Mouse (Mus musculus) forebrain, embryonic 12.5 days (tissue): ENCODE results near the gene Ephb3. TPM values are rescaled to one million over a fixed set of nuclear protein-coding genes. Genes with fewer than 3 reads are reported as not detected.
"Not testable (repeated sequence)": the region's sequence is repeated elsewhere in the genome, so short reads cannot be mapped to it uniquely, and the experiment has no call there.

Source experiments
- ATAC-seq: fragments of 200-750 bp; cut with Nextera tagmentation; 2 replicates; pipeline ENCODE4 v1.8.0; 2017; ENCODE audit warnings: moderate TSS enrichment; ENCODE audit not compliant: low FRiP score
- H3K27ac ChIP-seq: fragments of 300-500 bp; sonication (generic); 2 replicates; pipeline ENCODE4 v1.5.1; 2016; ENCODE audit warnings: mild to moderate bottlenecking
- H3K27me3 ChIP-seq: fragments of 300-500 bp; sonication (generic); 2 replicates; pipeline ENCODE4 v1.6.1; 2016; ENCODE audit warnings: mild to moderate bottlenecking
- H3K36me3 ChIP-seq: fragments of 300-500 bp; sonication (generic); replicated peaks from 2 replicates; pipeline ENCODE4 v1.6.1; 2016; ENCODE audit warnings: mild to moderate bottlenecking
- H3K4me1 ChIP-seq: fragments of 300-500 bp; sonication (generic); 2 replicates; pipeline ENCODE4 v1.6.1; 2016
- H3K4me2 ChIP-seq: fragments of 300-500 bp; sonication (generic); 2 replicates; pipeline ENCODE4 v1.6.1; 2016; ENCODE audit warnings: mild to moderate bottlenecking, moderate library complexity
- H3K4me3 ChIP-seq: fragments of 300-500 bp; sonication (generic); replicated peaks from 2 replicates; pipeline ENCODE4 v1.5.1; 2016; ENCODE audit warnings: mild to moderate bottlenecking
- H3K9ac ChIP-seq: fragments of 300-500 bp; sonication (generic); 2 replicates; pipeline ENCODE4 v1.6.1; 2016; ENCODE audit warnings: mild to moderate bottlenecking
- H3K9me3 ChIP-seq: fragments of 300-500 bp; sonication (generic); 2 replicates; pipeline ENCODE4 v1.6.1; 2016
- WGBS: fragments of 180-500 bp; shearing (Covaris S2); methylation state at CpG from one replicate; pipeline ENCODE4 v1.1.7; 2016; 5-methylcytosine and 5-hydroxymethylcytosine counted together
- polyA plus RNA-seq: library from polyadenylated mRNA; unstranded; fragments of >200 nt; fragmentation: Nextera tagmentation; extraction: Ambion mirVana; gene quantifications from 2 replicates; pipeline ENCODE4 v1.2.1, GENCODE M21; 2016

Ephb3 gene
- polyA plus RNA-seq, result 16.7 and 17.7 TPM in 2 replicates

DNA sequence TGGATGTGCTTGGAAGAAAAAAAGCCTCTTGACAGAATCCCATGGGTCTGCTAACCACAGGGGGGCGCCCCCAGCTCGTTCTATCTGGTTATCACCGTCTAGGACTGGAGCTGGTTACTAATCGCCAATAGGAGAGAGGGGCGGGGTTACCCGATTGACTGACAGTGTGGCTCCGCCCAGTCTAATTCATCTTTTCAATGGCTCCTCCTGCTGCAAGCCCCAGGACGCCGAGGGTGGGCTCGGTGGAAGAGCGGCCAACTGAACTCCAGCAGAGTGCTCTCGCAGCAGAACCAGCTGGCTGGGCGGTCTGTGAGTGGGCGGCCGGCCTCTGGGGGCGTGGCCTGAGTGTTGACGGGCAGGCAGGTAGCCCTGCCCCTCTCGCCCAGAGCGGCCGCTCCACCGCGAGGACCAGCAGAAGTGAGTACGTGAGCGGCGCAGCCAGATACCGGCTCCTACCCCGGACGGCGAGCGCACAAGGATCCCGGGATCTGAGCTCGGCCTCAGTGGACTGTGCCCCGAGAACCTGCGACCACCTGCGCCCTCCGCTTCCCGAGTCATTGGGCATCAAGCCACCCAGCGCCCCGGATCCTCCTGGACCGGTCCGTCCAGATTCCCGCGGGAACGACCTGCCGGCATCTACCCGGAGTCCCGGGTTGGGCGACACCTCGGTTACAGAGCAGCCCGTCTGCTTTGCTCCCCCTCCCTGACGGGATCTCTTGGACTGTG, at the start of gene Ephb3:
Gene Ephb3, plus strand, starts transcription at position 389 of the 726 bp plus-strand sequence.
- Histone ChIP-seq H3K9me3 (no peaks in the 10 kb centered on the region), H3K27ac (peak within 1 kb of the TSS; percentile 47), H3K4me1 (peaks cover 34% of the 10 kb centered on the region), H3K36me3 (no peaks in the 10 kb centered on the region), H3K27me3 (peaks cover 39% of the 10 kb centered on the region), H3K4me2 (peak within 1 kb of the TSS; percentile 70), H3K4me3 (peak within 1 kb of the TSS; percentile 78), H3K9ac (peak within 1 kb of the TSS; percentile 85)
- ATAC-seq, result peak; percentile 98
- under 1% methylated on average over 50 of the region's 51 CpGs for WGBS

DNA sequence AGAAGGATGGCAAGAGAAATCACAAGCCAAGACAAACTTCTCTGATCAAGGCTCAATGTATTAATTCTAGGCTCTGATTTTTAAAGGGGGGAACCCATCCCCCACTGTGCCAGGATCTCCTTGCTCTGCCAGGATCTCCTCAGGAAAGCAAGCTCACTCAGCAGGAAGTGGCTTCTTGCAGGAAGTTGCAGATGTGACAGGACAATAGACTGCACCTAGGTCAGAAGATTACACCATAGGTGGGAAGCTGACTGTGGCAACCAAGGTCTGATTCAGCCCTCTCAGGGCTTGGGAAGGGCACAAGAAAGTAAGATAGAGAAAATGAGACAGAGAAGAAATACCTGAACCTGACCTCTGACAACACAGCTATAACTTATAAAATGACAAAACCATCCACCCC, 48.3 kb upstream of the Ephb3 start:
- not testable (repeated sequence) for H3K27ac ChIP-seq, H3K36me3 ChIP-seq, H3K27me3 ChIP-seq, H3K4me1 ChIP-seq, H3K4me2 ChIP-seq, ATAC-seq, H3K4me3 ChIP-seq, H3K9ac ChIP-seq, H3K9me3 ChIP-seq

DNA sequence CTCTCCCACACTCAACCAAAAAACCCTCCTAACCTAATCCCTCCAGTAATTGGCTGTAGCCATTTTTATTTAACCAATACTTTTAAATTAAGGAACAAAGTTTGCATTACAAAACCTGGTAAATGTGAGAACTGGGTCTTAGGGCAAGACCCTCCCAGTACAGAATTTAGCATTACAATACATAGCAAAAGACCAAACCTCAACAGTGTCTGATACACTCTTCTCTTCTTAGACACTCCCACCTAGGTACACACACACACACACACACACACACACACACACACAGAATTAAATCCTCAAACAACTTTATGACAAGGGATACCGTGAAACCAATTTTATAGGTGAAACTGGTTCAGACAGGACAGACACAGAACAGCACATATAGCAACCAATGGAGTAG, 45.3 kb upstream of the Ephb3 start:
- H3K36me3 ChIP-seq, H3K4me1 ChIP-seq, H3K4me2 ChIP-seq, H3K9me3 ChIP-seq, H3K9ac ChIP-seq, H3K4me3 ChIP-seq, H3K27me3 ChIP-seq, ATAC-seq, H3K27ac ChIP-seq: not testable (repeated sequence)
- 97% methylated on average over 1 of the region's 1 CpGs for WGBS

DNA sequence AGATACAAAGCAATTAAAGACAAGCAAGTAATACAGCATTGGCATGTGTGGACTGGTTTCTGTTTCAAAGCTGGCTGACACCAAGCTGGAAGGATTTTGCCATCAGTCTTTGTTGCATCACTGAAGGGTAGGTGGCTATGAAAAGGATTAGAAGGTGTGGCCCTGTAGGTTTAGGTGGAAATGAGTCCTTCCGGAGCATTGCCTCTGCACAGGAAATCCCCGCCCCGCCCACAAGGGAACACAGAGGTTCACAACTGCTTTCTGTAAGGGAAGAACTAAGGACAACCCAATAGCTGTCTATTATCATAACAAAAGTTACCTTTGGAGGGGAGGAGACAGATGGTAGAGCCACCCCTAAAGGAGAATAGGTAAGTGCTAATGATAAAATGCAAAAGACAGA, 41.1 kb upstream of the Ephb3 start:
- not testable (repeated sequence) for H3K36me3 ChIP-seq, H3K4me3 ChIP-seq, H3K4me2 ChIP-seq, H3K27ac ChIP-seq, ATAC-seq, H3K9me3 ChIP-seq, H3K4me1 ChIP-seq, H3K9ac ChIP-seq, H3K27me3 ChIP-seq
- 91% methylated on average over 3 of the region's 3 CpGs for WGBS

DNA sequence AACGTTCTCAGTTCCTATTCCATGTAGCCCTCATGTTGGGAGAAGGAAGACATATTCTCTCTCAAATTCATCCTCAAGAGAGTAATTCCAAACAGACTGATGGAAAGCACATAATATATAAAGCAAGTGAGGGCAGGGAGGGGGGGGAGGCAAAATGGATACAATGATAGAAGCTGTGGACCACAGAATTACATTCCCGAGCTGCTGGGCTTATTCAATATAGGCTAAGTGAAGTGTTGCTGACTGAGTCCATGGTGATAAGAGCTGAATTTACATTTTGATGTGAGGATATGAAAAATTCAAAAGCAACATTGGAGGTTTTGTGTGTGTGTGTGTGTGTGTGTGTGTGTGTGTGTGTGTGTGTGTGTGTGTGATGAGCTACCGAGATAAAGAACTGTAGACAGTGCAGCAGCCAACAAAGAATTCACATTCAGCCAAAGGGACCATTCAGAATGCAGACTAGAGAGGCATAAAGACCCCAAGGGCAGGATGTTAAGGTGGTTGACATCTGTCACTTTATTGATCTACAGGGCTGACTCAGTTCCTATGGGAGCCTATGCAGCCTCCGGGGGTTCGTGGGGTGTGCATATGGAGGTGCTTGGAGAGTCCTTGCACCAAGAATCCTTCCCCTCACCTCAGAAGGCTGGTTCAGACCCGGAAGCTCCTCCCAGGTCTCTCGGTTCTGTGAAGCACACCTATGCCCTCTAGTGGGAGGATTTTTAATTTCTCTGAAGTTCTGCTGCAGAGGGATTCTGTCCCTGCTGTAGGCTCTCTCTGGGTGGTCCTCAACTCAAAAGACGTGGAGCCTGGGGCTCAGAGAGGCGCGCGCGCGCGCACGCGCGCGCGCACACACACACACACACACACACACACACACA, 39.0 kb upstream of the Ephb3 start:
- peak overlapping the region; percentile 4; the same call in 1 of the 2 replicates for H3K4me2 ChIP-seq
- H3K9ac ChIP-seq, H3K27me3 ChIP-seq, H3K4me3 ChIP-seq, H3K4me1 ChIP-seq, H3K27ac ChIP-seq, H3K9me3 ChIP-seq, H3K36me3 ChIP-seq: not testable (repeated sequence)
- peak; percentile 55; the same call in 1 of the 2 replicates for ATAC-seq
- 15% methylated on average over 16 of the region's 19 CpGs for WGBS

DNA sequence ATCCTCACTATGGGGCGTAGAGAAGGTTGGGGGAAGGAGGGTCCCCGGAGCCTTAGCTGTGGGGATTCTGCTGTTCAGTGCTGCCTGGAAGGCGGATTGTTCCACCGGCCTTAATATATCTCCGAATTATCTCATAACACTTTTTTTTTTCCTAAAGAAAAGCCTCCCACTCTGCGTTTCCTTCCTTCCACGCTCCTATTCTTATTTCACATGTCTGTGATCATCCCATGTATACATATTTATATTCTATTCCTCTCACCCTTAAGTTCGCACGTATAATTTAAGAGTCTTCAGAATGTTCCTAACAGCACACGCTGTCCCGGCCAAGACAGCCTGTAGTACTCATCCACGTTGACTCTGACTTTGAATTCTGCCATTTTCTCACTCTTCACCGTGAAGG, 35.8 kb upstream of the Ephb3 start:
- Histone ChIP-seq H3K4me3 (no peak overlapping the region), H3K36me3 (no peaks in the 10 kb centered on the region), H3K9ac (no peak overlapping the region), H3K27me3 (no peaks in the 10 kb centered on the region), H3K27ac (no peak overlapping the region), H3K4me2 (no peak overlapping the region), H3K9me3 (no peaks in the 10 kb centered on the region), H3K4me1 (no peaks in the 10 kb centered on the region)
- 91% methylated on average over 13 of the region's 13 CpGs for WGBS
- ATAC-seq, result no peak

DNA sequence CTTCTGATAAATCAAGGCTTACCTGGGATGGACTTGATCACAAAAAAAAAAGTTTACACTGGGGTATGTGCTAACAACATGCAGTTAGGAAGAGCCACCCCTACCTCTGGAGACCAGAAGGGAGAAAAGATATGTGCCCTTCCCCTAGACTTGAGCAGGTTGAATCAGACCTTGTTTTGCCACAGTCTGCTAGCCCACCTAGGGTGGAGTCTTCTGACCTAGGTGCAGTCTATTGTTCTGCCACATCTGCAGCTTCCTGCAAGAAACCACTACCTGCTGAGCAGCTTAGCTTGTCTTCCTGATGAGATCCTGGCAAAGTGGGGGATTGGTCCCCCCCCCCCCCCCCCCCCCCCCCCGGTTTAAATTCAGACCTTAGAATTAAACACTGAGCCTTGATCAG, 29.3 kb upstream of the Ephb3 start:
- no peak overlapping the region for H3K9ac ChIP-seq
- 0% methylated on average over 1 of the region's 1 CpGs for WGBS
- H3K4me1 ChIP-seq, result no peaks in the 10 kb centered on the region
- ATAC-seq, result no peak
- no peaks in the 10 kb centered on the region for H3K9me3 ChIP-seq
- H3K4me2 ChIP-seq, result no peak overlapping the region
- no peaks in the 10 kb centered on the region for H3K27me3 ChIP-seq
- H3K27ac ChIP-seq, result no peak overlapping the region
- H3K4me3 ChIP-seq, result no peak overlapping the region
- no peaks in the 10 kb centered on the region for H3K36me3 ChIP-seq

DNA sequence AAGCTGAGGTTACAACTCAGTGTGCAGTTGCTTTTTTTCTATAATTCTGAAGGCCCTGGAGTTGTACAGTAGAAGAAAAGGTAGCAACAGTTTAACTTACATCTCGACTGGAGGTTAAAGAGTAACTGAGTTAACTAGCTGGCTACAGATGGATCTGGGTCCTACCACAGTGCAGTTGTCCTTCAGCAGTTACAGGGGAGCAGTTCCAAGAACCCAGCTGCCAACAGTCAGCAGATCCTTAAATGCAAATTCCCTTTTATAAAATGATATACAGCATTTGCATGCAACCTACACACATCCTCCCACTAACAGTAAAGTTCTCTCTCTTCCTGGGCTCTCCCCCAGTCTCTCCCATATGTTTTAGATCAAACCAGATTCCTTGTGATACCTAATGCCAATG, 22.4 kb upstream of the Ephb3 start:
- ATAC-seq, result no peak
- Histone ChIP-seq H3K4me1 (peaks cover 3% of the 10 kb centered on the region; the same call in 1 of the 2 replicates), H3K4me3 (no peak overlapping the region), H3K36me3 (no peaks in the 10 kb centered on the region), H3K27me3 (no peaks in the 10 kb centered on the region), H3K9me3 (no peaks in the 10 kb centered on the region), H3K27ac (no peak overlapping the region), H3K9ac (no peak overlapping the region), H3K4me2 (no peak overlapping the region)
- WGBS, result 65% methylated on average over 1 of the region's 1 CpGs

DNA sequence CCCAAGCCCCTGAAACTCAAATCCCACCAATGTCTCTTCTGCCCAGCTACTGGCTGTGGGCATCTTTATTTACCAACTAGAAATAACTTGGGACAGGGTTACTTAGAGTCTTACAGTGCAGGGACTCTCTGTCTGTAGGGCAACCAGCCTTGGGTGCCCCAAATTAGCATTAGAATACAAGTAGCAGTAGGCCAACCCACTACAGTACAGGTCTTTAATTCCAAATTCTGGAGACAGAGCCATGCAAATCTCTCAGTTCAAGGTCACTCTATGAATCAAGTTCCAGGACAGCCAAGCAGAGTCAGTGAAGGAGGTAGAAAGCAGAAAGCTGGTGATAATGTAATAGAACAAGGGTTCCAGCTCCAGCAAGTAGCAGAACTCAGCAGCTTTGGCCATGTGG, 19.9 kb upstream of the Ephb3 start:
- Histone ChIP-seq H3K27ac (no peak overlapping the region), H3K9me3 (no peaks in the 10 kb centered on the region), H3K9ac (no peak overlapping the region), H3K4me3 (no peak overlapping the region), H3K4me2 (no peak overlapping the region), H3K4me1 (peaks cover 7% of the 10 kb centered on the region), H3K36me3 (no peaks in the 10 kb centered on the region), H3K27me3 (no peaks in the 10 kb centered on the region)
- no peak for ATAC-seq

DNA sequence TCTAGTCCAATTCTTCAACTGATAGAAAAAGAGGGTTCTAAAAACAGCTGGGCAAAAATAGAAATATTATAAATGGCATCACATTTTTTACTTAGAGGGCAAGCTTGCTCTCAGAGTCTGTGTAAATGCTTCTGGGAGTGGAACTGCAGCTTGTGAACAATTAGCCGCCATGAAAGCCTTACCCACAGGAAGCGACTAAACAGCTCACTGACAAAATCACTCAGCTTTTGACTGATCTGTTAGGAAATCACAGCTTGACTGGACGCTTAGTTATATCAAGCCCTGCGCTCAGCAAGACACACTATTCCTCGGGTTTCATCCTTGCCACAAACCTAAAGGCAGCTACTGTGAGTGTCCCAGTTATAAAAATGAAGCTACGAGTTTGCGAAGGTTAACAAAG, 17.0 kb upstream of the Ephb3 start:
- H3K36me3 ChIP-seq, result no peaks in the 10 kb centered on the region
- H3K9me3 ChIP-seq, result no peaks in the 10 kb centered on the region
- no peak for ATAC-seq
- H3K9ac ChIP-seq, result no peak overlapping the region
- no peak overlapping the region for H3K27ac ChIP-seq
- H3K27me3 ChIP-seq, result no peaks in the 10 kb centered on the region
- 47% methylated on average over 7 of the region's 7 CpGs for WGBS
- H3K4me1 ChIP-seq, result peaks cover 7% of the 10 kb centered on the region
- no peak overlapping the region for H3K4me2 ChIP-seq
- H3K4me3 ChIP-seq, result no peak overlapping the region

DNA sequence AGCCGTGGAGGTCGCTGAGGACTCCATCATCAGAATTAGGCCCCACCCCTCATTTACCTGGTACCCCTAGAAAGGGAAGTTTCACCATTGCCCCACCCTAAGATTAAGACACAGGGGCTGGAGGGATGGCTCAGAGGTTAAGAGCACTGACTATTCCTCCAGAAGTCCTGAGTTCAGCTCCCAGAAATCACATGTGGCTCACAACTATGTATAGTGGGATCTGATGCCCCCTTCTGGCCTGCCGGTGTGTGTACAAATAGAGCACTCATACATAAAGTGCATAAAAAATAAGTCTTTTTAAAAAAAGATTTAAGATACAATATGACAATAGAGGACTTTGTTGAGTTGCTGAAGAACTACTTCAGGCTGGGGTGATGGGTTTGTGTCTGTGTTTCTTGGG, 16.2 kb upstream of the Ephb3 start:
- Histone ChIP-seq H3K36me3 (no peaks in the 10 kb centered on the region), H3K4me3 (no peak overlapping the region), H3K27ac (no peak overlapping the region), H3K9ac (no peak overlapping the region), H3K4me2 (no peak overlapping the region), H3K27me3 (no peaks in the 10 kb centered on the region), H3K4me1 (peaks cover 7% of the 10 kb centered on the region), H3K9me3 (no peaks in the 10 kb centered on the region)
- 75% methylated on average over 3 of the region's 3 CpGs for WGBS
- no peak for ATAC-seq

DNA sequence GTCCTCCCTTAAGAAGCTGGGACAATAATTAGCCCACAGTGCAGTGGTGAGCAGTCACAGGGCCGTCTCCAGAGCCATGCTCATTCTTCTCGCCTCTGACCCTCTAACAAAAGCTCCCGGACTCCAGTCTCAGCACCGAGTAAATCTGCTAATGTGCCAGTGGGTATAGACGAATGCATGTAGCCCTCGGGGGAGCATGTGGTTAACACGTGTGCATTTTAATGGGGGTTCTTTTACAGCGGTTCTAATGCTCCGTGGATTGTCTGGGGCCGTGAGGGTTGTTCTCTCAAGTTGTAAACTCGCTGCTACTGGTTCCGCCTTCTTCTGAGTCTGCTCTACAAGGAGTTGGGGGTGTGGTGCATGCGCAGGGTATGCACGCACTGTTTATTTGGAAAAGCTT, 13.0 kb upstream of the Ephb3 start:
- WGBS, result 63% methylated on average over 14 of the region's 14 CpGs

More for the DNA sequence above, 13.0 kb upstream of the Ephb3 start:
- Histone ChIP-seq H3K27me3 (0 out of 2 replicates have a peak, but pooled peaks cover 3% of the 10 kb centered on the region), H3K9me3 (no peaks in the 10 kb centered on the region), H3K27ac (no peak overlapping the region), H3K4me3 (no peak overlapping the region), H3K36me3 (no peaks in the 10 kb centered on the region), H3K4me1 (peaks cover 7% of the 10 kb centered on the region), H3K9ac (no peak overlapping the region), H3K4me2 (no peak overlapping the region)
- no peak for ATAC-seq
